Mouse (Mus musculus) c-Kit-positive CD71-positive TER-119-positive erythroid progenitor cells, embryonic 14.5 days (primary cell): ENCODE results near the gene Espl1.
A peak's percentile ranks its signal among the peaks of the same experiment; 100 is the strongest.
"Not testable (repeated sequence)": the region's sequence is repeated elsewhere in the genome, so short reads cannot be mapped to it uniquely, and the experiment has no call there.

ENCODE experiments used
- DNase-seq: peaks from one replicate; pipeline ENCODE4 v3.0.0-alpha.2; 2013; ENCODE audit warnings: low spot score

Gene Espl1

GRCm38 (mm10) chr15:102335925-102336324, 39.9 kb downstream of the Espl1 start:
- DNase-seq, result not testable (repeated sequence)

- no peak for DNase-seq
These were observed 40.9 kb downstream of the Espl1 start for GRCm38 (mm10) chr15:102336946-102337345.

- no peak for DNase-seq
These were observed 43.5 kb downstream of the Espl1 start for GRCm38 (mm10) chr15:102339612-102340011.

GRCm38 (mm10) chr15:102341580-102341979, 45.5 kb downstream of the Espl1 start:
- DNase-seq, result peak; percentile 56

GRCm38 (mm10) chr15:102344490-102344889, 48.4 kb downstream of the Espl1 start:
- no peak for DNase-seq

- DNase-seq, result no peak
These were observed 50.4 kb downstream of the Espl1 start for GRCm38 (mm10) chr15:102346444-102346843.

GRCm38 (mm10) chr15:102350138-102350941, 54.3 kb downstream of the Espl1 start, which contains the start of gene Aaas:
Gene Aaas, minus strand, starts transcription at chr15:102350771.
- peak; percentile 96 for DNase-seq

- DNase-seq, result no peak
These were observed 54.9 kb downstream of the Espl1 start for GRCm38 (mm10) chr15:102350942-102351291.

- no peak for DNase-seq
These were observed 56.1 kb downstream of the Espl1 start for GRCm38 (mm10) chr15:102352177-102352576.

- no peak for DNase-seq
These were observed 57.9 kb downstream of the Espl1 start for GRCm38 (mm10) chr15:102353986-102354385.

GRCm38 (mm10) chr15:102355134-102355870, 59.2 kb downstream of the Espl1 start:
- no peak for DNase-seq

GRCm38 (mm10) chr15:102355871-102356441, 59.9 kb downstream of the Espl1 start:
- DNase-seq, result no peak

GRCm38 (mm10) chr15:102356501-102357325, 60.6 kb downstream of the Espl1 start:
- no peak for DNase-seq

- DNase-seq, result no peak
These were observed 62.1 kb downstream of the Espl1 start for GRCm38 (mm10) chr15:102358126-102358525.

GRCm38 (mm10) chr15:102358834-102359233, 62.8 kb downstream of the Espl1 start:
- DNase-seq, result no peak

GRCm38 (mm10) chr15:102362648-102363047, 66.6 kb downstream of the Espl1 start:
- DNase-seq, result no peak

GRCm38 (mm10) chr15:102364678-102365077, 68.6 kb downstream of the Espl1 start:
- DNase-seq, result no peak

GRCm38 (mm10) chr15:102366238-102366637, 70.2 kb downstream of the Espl1 start:
- DNase-seq, result no peak

GRCm38 (mm10) chr15:102366733-102367344, 70.8 kb downstream of the Espl1 start, which contains the start of gene Sp7:
Gene Sp7, minus strand, starts transcription at chr15:102367182.
- no peak for DNase-seq

GRCm38 (mm10) chr15:102369972-102370371, 73.9 kb downstream of the Espl1 start:
- DNase-seq, result no peak

GRCm38 (mm10) chr15:102370727-102371126, 74.7 kb downstream of the Espl1 start:
- DNase-seq, result no peak
